Mouse (Mus musculus): ENCODE results near the gene Efcab8. TPM values are rescaled to one million over a fixed set of nuclear protein-coding genes. Genes with fewer than 3 reads are reported as not detected.
A peak's percentile ranks its signal among the peaks of the same experiment; 100 is the strongest.

Gene Efcab8
- polyA plus RNA-seq, 1 experiment = 0.22 TPM

DNA sequence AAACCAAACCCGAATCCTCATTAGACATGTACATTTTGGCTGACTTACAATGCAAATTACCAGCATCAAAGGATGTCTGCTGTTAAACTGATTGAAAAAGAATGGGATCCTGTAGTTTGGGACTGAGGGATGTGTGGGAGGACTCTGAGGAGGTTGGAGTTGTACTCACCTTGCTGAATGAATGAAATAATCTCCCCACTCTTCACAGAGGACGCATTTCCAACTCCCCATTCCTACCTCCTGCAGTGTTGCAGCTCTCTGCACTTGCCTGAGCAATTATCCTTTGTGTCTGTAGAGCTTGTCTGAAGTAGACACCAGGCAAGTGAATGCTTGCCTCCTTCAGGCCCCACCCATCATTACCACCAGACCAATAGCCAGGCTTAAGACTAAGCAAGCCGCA is 68.7 kb downstream of the Efcab8 start:
- Histone ChIP-seq H3K27ac (ENCODE audit: insufficient read depth, low read length) (no peak overlapping the region), H3K27me3 (ENCODE audit: control insufficient read depth, insufficient read depth, low read length) (no peaks in the 10 kb centered on the region), H3K4me3 (ENCODE audit: extremely low read depth, insufficient read depth, insufficient read length) (no peak overlapping the region), H3K36me3 (ENCODE audit: control insufficient read depth, insufficient read depth, low read length) (no peaks in the 10 kb centered on the region), H3K4me1 (ENCODE audit: control insufficient read depth, insufficient read depth, insufficient read length) (no peaks in the 10 kb centered on the region)
- 83% methylated on average over 3 of the region's 3 CpGs for WGBS
- TF ChIP-seq CTCF (IDR thresholded peaks at IDR 0.05; ENCODE audit: extremely low read depth, insufficient read depth, insufficient read length, insufficient replicate concordance) (no peak), POLR2A (IDR thresholded peaks at IDR 0.05; ENCODE audit: low read depth, low read length) (no peak)
- DNase-seq (ENCODE audit: low read depth in 1 of 2, low spot score in 2 of 2) = no peak

DNA sequence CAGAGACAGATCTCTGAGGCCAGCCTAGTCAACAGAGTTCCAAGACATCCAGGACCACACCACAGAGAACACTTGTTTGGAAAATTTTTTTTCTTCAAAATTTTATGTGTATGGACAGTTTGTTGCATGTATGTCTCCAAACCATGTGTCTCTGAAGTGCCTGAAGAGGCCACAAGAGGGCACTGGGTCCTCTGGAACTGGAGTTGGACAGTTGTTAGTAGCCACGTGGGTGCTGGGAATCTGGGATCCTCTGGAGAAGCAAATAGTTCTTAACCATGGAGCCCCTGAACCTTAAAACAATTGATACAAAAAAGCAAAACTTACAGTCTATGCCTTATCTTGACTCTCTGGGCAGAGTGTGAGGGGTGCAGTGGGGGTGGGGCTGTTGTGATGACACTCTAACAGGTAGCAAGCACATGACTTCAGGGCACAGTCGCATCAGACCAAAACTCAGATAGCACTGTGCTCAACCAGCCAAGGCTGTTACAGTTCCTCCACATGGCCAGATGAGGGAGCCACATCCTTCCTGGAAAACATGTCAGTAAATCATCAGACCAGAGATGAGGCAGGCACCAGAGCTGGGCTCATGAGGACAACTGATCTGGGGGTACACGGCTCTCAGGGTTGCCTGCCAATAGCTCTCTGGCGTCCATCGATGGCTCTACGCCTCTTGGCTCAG is 70.8 kb downstream of the Efcab8 start:
- 56% methylated on average over 6 of the region's 6 CpGs for WGBS
- DNase-seq (ENCODE audit: low read depth in 1 of 2, low spot score in 2 of 2) = no peak
- Histone ChIP-seq H3K4me3 (ENCODE audit: extremely low read depth, insufficient read depth, insufficient read length) (no peak overlapping the region), H3K27me3 (ENCODE audit: control insufficient read depth, insufficient read depth, low read length) (no peaks in the 10 kb centered on the region), H3K36me3 (ENCODE audit: control insufficient read depth, insufficient read depth, low read length) (no peaks in the 10 kb centered on the region), H3K27ac (ENCODE audit: insufficient read depth, low read length) (no peak overlapping the region), H3K4me1 (ENCODE audit: control insufficient read depth, insufficient read depth, insufficient read length) (no peaks in the 10 kb centered on the region)
- TF ChIP-seq CTCF (IDR thresholded peaks at IDR 0.05; ENCODE audit: extremely low read depth, insufficient read depth, insufficient read length, insufficient replicate concordance) = peak; percentile 54; the same call in 1 of the 2 replicates
- no peak for TF ChIP-seq POLR2A (IDR thresholded peaks at IDR 0.05; ENCODE audit: low read depth, low read length)

DNA sequence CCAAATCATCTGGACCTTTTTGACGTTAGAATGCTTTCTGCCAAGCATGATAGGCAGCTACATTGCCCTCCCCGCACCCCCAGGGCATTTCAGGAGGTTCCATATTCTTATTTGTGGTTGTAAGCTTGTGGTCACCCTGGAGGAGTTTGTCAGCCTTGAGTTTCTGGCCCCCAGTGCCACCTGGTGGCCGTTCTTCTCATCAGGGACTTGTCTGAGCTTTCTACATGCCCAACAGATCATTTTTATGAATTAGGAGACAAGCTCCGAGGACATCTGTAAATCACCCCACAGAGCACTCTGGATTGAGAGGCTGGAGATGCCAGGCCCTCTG is 71.3 kb downstream of the Efcab8 start:
- H3K27ac ChIP-seq (ENCODE audit: insufficient read depth, low read length) = no peak overlapping the region
- no peaks in the 10 kb centered on the region for H3K4me1 ChIP-seq (ENCODE audit: control insufficient read depth, insufficient read depth, insufficient read length)
- H3K36me3 ChIP-seq (ENCODE audit: control insufficient read depth, insufficient read depth, low read length) = no peaks in the 10 kb centered on the region
- 15% methylated on average over 4 of the region's 4 CpGs for WGBS
- TF ChIP-seq POLR2A (IDR thresholded peaks at IDR 0.05; ENCODE audit: low read depth, low read length) (no peak), CTCF (IDR thresholded peaks at IDR 0.05; ENCODE audit: extremely low read depth, insufficient read depth, insufficient read length, insufficient replicate concordance) (peak; percentile 25; the same call in 1 of the 2 replicates)
- H3K4me3 ChIP-seq (ENCODE audit: extremely low read depth, insufficient read depth, insufficient read length) = no peak overlapping the region
- peak in 1 of 2 experiments; percentile 18 for DNase-seq (ENCODE audit: low read depth in 1 of 2, low spot score in 2 of 2)
- H3K27me3 ChIP-seq (ENCODE audit: control insufficient read depth, insufficient read depth, low read length) = no peaks in the 10 kb centered on the region

DNA sequence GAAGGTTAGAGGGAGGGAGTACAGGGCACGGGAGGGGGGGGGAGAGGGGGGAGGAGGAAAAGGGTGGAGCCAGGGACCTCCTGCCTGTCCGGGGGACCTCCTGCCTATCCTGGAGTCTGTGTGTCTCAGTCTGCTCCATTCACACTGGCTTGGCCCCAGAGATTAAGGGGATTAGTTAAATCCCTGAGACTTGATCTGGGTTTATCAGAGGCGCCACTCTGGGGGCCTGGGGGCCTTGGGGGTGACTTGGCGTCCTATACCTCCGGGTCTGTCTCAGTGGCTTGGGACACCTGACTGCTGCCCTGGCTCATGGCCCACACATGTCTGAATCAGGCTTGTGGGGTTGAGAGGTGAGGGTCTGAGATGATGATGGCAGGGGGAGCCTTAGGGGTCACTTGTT is 73.8 kb downstream of the Efcab8 start:
- no peak for DNase-seq (ENCODE audit: low read depth in 1 of 2, low spot score in 2 of 2)
- no peaks in the 10 kb centered on the region for H3K4me1 ChIP-seq (ENCODE audit: control insufficient read depth, insufficient read depth, insufficient read length)
- no peaks in the 10 kb centered on the region for H3K27me3 ChIP-seq (ENCODE audit: control insufficient read depth, insufficient read depth, low read length)
- 45% methylated on average over 5 of the region's 5 CpGs for WGBS
- TF ChIP-seq CTCF (IDR thresholded peaks at IDR 0.05; ENCODE audit: extremely low read depth, insufficient read depth, insufficient read length, insufficient replicate concordance) (no peak), POLR2A (IDR thresholded peaks at IDR 0.05; ENCODE audit: low read depth, low read length) (no peak)
- H3K27ac ChIP-seq (ENCODE audit: insufficient read depth, low read length) = no peak overlapping the region
- H3K4me3 ChIP-seq (ENCODE audit: extremely low read depth, insufficient read depth, insufficient read length) = no peak overlapping the region
- no peaks in the 10 kb centered on the region for H3K36me3 ChIP-seq (ENCODE audit: control insufficient read depth, insufficient read depth, low read length)

DNA sequence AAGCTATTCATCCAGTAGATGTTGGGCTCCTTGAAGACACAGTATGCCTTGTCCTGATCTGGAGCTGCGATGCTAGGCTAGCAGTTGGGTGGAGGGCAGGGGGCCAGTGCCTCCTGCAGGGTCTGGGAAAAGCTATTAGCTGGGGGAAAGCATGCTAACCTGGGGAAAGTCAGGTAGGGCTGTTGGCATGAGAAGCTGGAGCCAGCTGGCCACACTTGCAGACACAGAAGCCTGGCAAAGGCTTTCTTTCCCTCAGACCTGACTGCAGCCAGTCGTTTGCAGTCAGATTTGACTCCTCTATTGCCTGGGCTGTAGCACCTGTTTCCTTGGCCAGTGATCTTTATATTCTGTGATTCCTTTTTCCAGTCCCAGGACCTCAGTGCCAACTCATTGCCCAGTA is 79.8 kb downstream of the Efcab8 start:
- no peak overlapping the region for H3K4me3 ChIP-seq (ENCODE audit: extremely low read depth, insufficient read depth, insufficient read length)
- H3K36me3 ChIP-seq (ENCODE audit: control insufficient read depth, insufficient read depth, low read length) = no peaks in the 10 kb centered on the region
- no peak for DNase-seq (ENCODE audit: low read depth in 1 of 2, low spot score in 2 of 2)
- WGBS = 78% methylated on average over 2 of the region's 2 CpGs
- no peaks in the 10 kb centered on the region for H3K27me3 ChIP-seq (ENCODE audit: control insufficient read depth, insufficient read depth, low read length)
- peaks cover 10% of the 10 kb centered on the region; the same call in 1 of the 2 replicates for H3K4me1 ChIP-seq (ENCODE audit: control insufficient read depth, insufficient read depth, insufficient read length)
- no peak overlapping the region for H3K27ac ChIP-seq (ENCODE audit: insufficient read depth, low read length)
- TF ChIP-seq CTCF (IDR thresholded peaks at IDR 0.05; ENCODE audit: extremely low read depth, insufficient read depth, insufficient read length, insufficient replicate concordance) = no peak
- TF ChIP-seq POLR2A (IDR thresholded peaks at IDR 0.05; ENCODE audit: low read depth, low read length) = no peak

DNA sequence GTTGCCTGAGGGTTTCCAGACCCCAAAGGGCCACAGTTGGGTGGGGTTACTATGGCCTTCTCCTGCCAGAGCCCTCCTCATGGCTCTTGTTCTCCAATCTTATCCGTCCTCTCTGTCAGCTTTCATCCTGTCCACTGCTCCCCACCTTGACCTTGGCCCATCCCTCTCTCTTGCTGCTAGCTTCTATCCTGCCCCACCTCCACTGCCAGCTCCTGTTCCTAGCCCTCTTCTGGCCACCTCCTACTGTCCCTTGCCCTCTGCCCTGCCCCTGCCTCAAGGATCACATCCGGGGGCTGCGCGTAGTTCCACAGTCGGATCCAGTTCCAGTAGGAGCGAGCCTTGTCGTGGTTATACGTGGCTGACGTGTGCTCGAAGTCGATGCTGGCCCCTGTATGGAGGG is 80.6 kb downstream of the Efcab8 start:
- Histone ChIP-seq H3K36me3 (ENCODE audit: control insufficient read depth, insufficient read depth, low read length) (no peaks in the 10 kb centered on the region), H3K27me3 (ENCODE audit: control insufficient read depth, insufficient read depth, low read length) (no peaks in the 10 kb centered on the region), H3K4me1 (ENCODE audit: control insufficient read depth, insufficient read depth, insufficient read length) (peaks cover 10% of the 10 kb centered on the region; the same call in 1 of the 2 replicates), H3K4me3 (ENCODE audit: extremely low read depth, insufficient read depth, insufficient read length) (no peak overlapping the region), H3K27ac (ENCODE audit: insufficient read depth, low read length) (no peak overlapping the region)
- WGBS = 88% methylated on average over 11 of the region's 11 CpGs
- no peak for TF ChIP-seq CTCF (IDR thresholded peaks at IDR 0.05; ENCODE audit: extremely low read depth, insufficient read depth, insufficient read length, insufficient replicate concordance)
- TF ChIP-seq POLR2A (IDR thresholded peaks at IDR 0.05; ENCODE audit: low read depth, low read length) = no peak
- DNase-seq (ENCODE audit: low read depth in 1 of 2, low spot score in 2 of 2) = no peak

DNA sequence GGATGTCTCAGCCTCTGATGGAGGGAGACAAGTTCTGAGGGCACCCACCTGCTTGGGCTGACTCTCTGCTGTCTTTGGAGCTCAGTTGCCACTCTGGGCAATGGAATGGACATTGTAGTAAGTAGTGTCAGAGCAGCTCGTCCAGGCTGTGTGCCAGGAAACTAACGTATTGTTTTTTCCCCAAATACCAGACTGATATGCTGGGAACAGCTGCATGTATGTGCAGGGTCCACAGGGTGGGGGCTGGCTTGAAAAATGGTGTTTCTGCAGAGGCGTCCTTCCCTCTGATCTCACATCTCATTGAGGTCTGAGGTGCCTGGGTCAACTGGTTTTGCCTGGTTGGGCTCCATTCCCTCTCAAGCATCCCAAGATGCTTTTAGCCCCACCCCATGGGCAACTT is 81.0 kb downstream of the Efcab8 start:
- H3K27me3 ChIP-seq (ENCODE audit: control insufficient read depth, insufficient read depth, low read length) = no peaks in the 10 kb centered on the region
- peaks cover 10% of the 10 kb centered on the region; the same call in 1 of the 2 replicates for H3K4me1 ChIP-seq (ENCODE audit: control insufficient read depth, insufficient read depth, insufficient read length)
- H3K36me3 ChIP-seq (ENCODE audit: control insufficient read depth, insufficient read depth, low read length) = no peaks in the 10 kb centered on the region
- TF ChIP-seq POLR2A (IDR thresholded peaks at IDR 0.05; ENCODE audit: low read depth, low read length) (no peak), CTCF (IDR thresholded peaks at IDR 0.05; ENCODE audit: extremely low read depth, insufficient read depth, insufficient read length, insufficient replicate concordance) (no peak)
- no peak overlapping the region for H3K27ac ChIP-seq (ENCODE audit: insufficient read depth, low read length)
- 53% methylated on average over 3 of the region's 3 CpGs for WGBS
- H3K4me3 ChIP-seq (ENCODE audit: extremely low read depth, insufficient read depth, insufficient read length) = no peak overlapping the region
- DNase-seq (ENCODE audit: low read depth in 1 of 2, low spot score in 2 of 2) = no peak

Measured in spleen, adult 2 months (tissue).